Mouse (Mus musculus): Measurements from ENCODE around the gene Ppm1n. TPM values are rescaled to one million over a fixed set of nuclear protein-coding genes. Genes with fewer than 3 reads are reported as not detected.

The Ppm1n gene
- polyA plus RNA-seq, 1 experiment from 2014 or later: 0.32 TPM

Other genes starting within 250 kb of the Ppm1n start
- gene Rsph6a, start 225.4 kb downstream of the Ppm1n start, polyA plus RNA-seq (2015; fragmentation: Nextera tagmentation; extraction: Ambion mirVana): 0.05 TPM in 1 of 2 replicates, not detected in the other
- 6.4 and 6.7 TPM in 2 replicates for gene Dmwd, start 203.8 kb downstream of the Ppm1n start, polyA plus RNA-seq (2015; fragmentation: Nextera tagmentation; extraction: Ambion mirVana)
- 54.6 and 59.3 TPM in 2 replicates for gene Dmpk, start 196.2 kb downstream of the Ppm1n start, polyA plus RNA-seq (2015; fragmentation: Nextera tagmentation; extraction: Ambion mirVana)
- 7.3 and 7.5 TPM in 2 replicates for gene Six5, start 185.5 kb downstream of the Ppm1n start, polyA plus RNA-seq (2015; fragmentation: Nextera tagmentation; extraction: Ambion mirVana)
- 1.5 and 2.1 TPM in 2 replicates for gene Gm4969, start 161.7 kb downstream of the Ppm1n start, polyA plus RNA-seq (2015; fragmentation: Nextera tagmentation; extraction: Ambion mirVana)
- gene Fbxo46, start 160.2 kb downstream of the Ppm1n start, polyA plus RNA-seq (2015; fragmentation: Nextera tagmentation; extraction: Ambion mirVana): 10.8 and 11.0 TPM in 2 replicates
- gene Qpctl, start 130.8 kb downstream of the Ppm1n start, polyA plus RNA-seq (2015; fragmentation: Nextera tagmentation; extraction: Ambion mirVana): 10.5 and 11.1 TPM in 2 replicates
- gene Snrpd2, start 130.3 kb downstream of the Ppm1n start, polyA plus RNA-seq (2015; fragmentation: Nextera tagmentation; extraction: Ambion mirVana): 119 and 132 TPM in 2 replicates
- gene Gipr, start 113.9 kb downstream of the Ppm1n start, polyA plus RNA-seq (2015; fragmentation: Nextera tagmentation; extraction: Ambion mirVana): 3.1 and 3.6 TPM in 2 replicates
- 7.1 and 8.4 TPM in 2 replicates for gene Eml2, start 103.6 kb downstream of the Ppm1n start, polyA plus RNA-seq (2015; fragmentation: Nextera tagmentation; extraction: Ambion mirVana)
- gene Gpr4, start 67.5 kb downstream of the Ppm1n start, polyA plus RNA-seq (2015; fragmentation: Nextera tagmentation; extraction: Ambion mirVana): 1.6 and 2.1 TPM in 2 replicates
- gene Opa3, start 51.7 kb downstream of the Ppm1n start, polyA plus RNA-seq (2015; fragmentation: Nextera tagmentation; extraction: Ambion mirVana): 40.6 and 40.9 TPM in 2 replicates
- 106 and 120 TPM in 2 replicates for gene Vasp, start 8.2 kb downstream of the Ppm1n start, polyA plus RNA-seq (2015; fragmentation: Nextera tagmentation; extraction: Ambion mirVana)
- 10.3 and 11.8 TPM in 2 replicates for gene Rtn2, start 2.6 kb upstream of the Ppm1n start, polyA plus RNA-seq (2015; fragmentation: Nextera tagmentation; extraction: Ambion mirVana)
- 0.10 and 0.21 TPM in 2 replicates for gene Fosb, start 30.0 kb upstream of the Ppm1n start, polyA plus RNA-seq (2015; fragmentation: Nextera tagmentation; extraction: Ambion mirVana)
- 45.8 and 51.3 TPM in 2 replicates for gene Ercc1, start 64.7 kb upstream of the Ppm1n start, polyA plus RNA-seq (2015; fragmentation: Nextera tagmentation; extraction: Ambion mirVana)
- 19.1 and 24.3 TPM in 2 replicates for gene Cd3eap, start 79.4 kb upstream of the Ppm1n start, polyA plus RNA-seq (2015; fragmentation: Nextera tagmentation; extraction: Ambion mirVana)
- 3.1 and 4.2 TPM in 2 replicates for gene Ppp1r13l, start 79.7 kb upstream of the Ppm1n start, polyA plus RNA-seq (2015; fragmentation: Nextera tagmentation; extraction: Ambion mirVana)
- gene Ercc2, start 101.9 kb upstream of the Ppm1n start, polyA plus RNA-seq (2015; fragmentation: Nextera tagmentation; extraction: Ambion mirVana): 15.5 and 17.6 TPM in 2 replicates
- 2.7 and 2.9 TPM in 2 replicates for gene Klc3, start 124.0 kb upstream of the Ppm1n start, polyA plus RNA-seq (2015; fragmentation: Nextera tagmentation; extraction: Ambion mirVana)
- gene Ckm, start 124.7 kb upstream of the Ppm1n start, polyA plus RNA-seq (2015; fragmentation: Nextera tagmentation; extraction: Ambion mirVana): 15.3 and 17.6 TPM in 2 replicates
- gene Mark4, start 178.8 kb upstream of the Ppm1n start, polyA plus RNA-seq (2015; fragmentation: Nextera tagmentation; extraction: Ambion mirVana): 3.7 and 4.4 TPM in 2 replicates
- gene Exoc3l2, start 183.3 kb upstream of the Ppm1n start, polyA plus RNA-seq (2015; fragmentation: Nextera tagmentation; extraction: Ambion mirVana): 0.27 and 0.46 TPM in 2 replicates
- 1.4 and 2.0 TPM in 2 replicates for gene Bloc1s3, start 228.3 kb upstream of the Ppm1n start, polyA plus RNA-seq (2015; fragmentation: Nextera tagmentation; extraction: Ambion mirVana)
- gene Trappc6a, start 228.3 kb upstream of the Ppm1n start, polyA plus RNA-seq (2015; fragmentation: Nextera tagmentation; extraction: Ambion mirVana): 147 and 159 TPM in 2 replicates
- 0.06 and 0.07 TPM in 2 replicates for gene Nkpd1, start 237.8 kb upstream of the Ppm1n start, polyA plus RNA-seq (2015; fragmentation: Nextera tagmentation; extraction: Ambion mirVana)